Mouse (Mus musculus) megakaryocyte, embryonic 14.5 days (primary cell): Measurements from ENCODE around the gene Gpatch3.

Experiments
- FLI1 ChIP-seq: IDR thresholded peaks from 2 replicates; pipeline ENCODE4 v1.6.1; 2012; ENCODE audit warnings: low read length, inconsistent platforms, mixed read lengths
- GATA1 ChIP-seq: IDR thresholded peaks from 3 replicates; pipeline ENCODE4 v1.6.1; 2012; ENCODE audit warnings: mixed read lengths, low read length, inconsistent platforms, borderline replicate concordance

- TF ChIP-seq FLI1 = no peak
- no peak for TF ChIP-seq GATA1
Observed at GRCm38 (mm10) chr4:133595538-133595937, 21.0 kb downstream of the Gpatch3 start.
